Mouse (Mus musculus) thymus, adult 2 months (tissue): ENCODE measurements around the gene Mmrn2.

Experiments
- CTCF ChIP-seq: fragments of 200-500 bp; IDR thresholded peaks from 2 replicates; pipeline ENCODE4 v1.5.1; 2012; ENCODE audit warnings: mild to moderate bottlenecking, control low read depth, low read length, moderate library complexity, borderline replicate concordance; ENCODE audit not compliant: control insufficient read depth, poor library complexity, insufficient read depth; ENCODE audit errors: extremely low read depth
- POLR2A ChIP-seq: fragments of 200-500 bp; IDR thresholded peaks from 2 replicates; pipeline ENCODE4 v1.6.1; 2012; ENCODE audit warnings: mild to moderate bottlenecking, low read length, control low read depth, moderate library complexity; ENCODE audit not compliant: control insufficient read depth, poor library complexity, insufficient read depth; ENCODE audit errors: extremely low read depth

DNA sequence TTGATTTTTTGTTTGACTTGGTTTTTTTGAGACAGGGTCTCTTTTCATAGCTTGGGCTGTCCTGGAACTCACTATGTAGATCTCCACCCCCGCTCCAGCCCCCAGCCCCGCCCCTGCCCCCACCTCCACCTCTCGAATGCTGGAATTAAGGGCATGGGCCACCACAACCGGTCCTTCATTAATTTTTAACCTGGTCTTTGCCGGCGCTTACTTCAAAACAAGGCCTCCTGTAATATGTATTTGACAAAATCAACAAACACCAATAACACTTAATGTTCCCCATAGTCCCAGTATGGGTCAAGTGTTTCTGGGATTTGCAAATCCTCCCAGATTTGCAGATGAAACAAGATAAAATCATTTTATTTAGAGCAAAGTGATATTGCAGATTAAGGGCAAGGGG is 15.0 kb upstream of the Mmrn2 start:
- TF ChIP-seq POLR2A (no peak), CTCF (no peak)
